Mouse (Mus musculus): ENCODE data around the gene Fgl2. TPM values are rescaled to one million over a fixed set of nuclear protein-coding genes. Genes with fewer than 3 reads are reported as not detected.

The Fgl2 gene
- total and polyA plus RNA-seq, 3 experiments, result 0.41 to 10.4 (median 0.59) TPM

DNA sequence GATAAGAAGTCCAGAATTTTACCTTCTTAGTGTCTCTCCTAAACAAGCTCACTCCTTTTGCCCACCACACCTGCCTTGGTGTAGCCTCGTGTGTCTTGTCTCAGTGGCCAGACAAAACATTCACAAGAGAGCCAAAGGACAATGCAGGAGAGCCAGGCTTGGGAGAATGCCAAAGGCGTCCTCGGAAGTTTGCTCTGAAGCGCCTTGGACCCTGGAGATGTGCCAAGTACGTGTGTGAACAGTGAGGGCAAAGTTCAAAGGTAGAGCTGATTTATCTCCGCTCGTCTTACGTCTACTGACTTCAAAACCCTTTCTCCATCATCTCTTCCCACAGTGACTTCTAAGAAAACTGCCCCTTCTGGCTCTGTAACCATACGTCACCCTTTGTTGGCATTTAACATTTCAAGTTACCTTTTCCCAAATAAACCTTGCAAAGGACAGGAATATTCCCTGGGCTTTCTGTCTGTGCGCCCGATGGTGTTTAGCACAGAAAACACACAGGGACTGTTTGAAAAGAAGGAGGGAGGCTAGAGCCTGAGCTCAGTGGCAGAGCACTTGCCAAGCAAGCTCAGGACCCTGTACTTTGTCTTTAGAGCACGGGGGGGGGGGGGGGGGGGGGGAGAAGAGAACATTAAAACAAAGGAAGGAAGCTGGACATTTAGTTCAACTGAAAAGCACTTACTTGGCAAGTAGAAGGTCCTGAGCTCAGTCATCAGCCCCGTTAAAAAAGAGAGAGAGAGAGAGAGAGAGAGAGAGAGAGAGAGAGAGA is 19.4 kb downstream of the Fgl2 start:
- in situ Hi-C loops (cut with MboI; ENCODE audit: low pct_ligation_motif_present, low pct_unique_long_range_greater_than_20kb, low sequenced_read_pairs), result no loop called here
- no peaks in the 10 kb centered on the region for H3K36me3 ChIP-seq (replicated peaks in 1 of 2; ENCODE audit: control insufficient read depth in 1 of 2, insufficient read depth in 1 of 2, low read length in 1 of 2)
- no peak for TF ChIP-seq USF2 (conservative IDR thresholded peaks at IDR 0.05; ENCODE audit: low read depth, low read length)
- TF ChIP-seq NELFE (IDR thresholded peaks at IDR 0.05; ENCODE audit: low read depth, low read length), result no peak
- TF ChIP-seq TCF12 (IDR thresholded peaks at IDR 0.05; ENCODE audit: low read depth, low read length), result no peak
- no peak for TF ChIP-seq MAZ (IDR thresholded peaks at IDR 0.05; ENCODE audit: low read depth, low read length)
- TF ChIP-seq E2F4 (IDR thresholded peaks at IDR 0.05; ENCODE audit: insufficient replicate concordance, low read depth, low read length), result no peak
- TF ChIP-seq MYC (IDR thresholded peaks at IDR 0.05; ENCODE audit: low read depth, low read length), result no peak
- no peak for TF ChIP-seq KAT2A (IDR thresholded peaks at IDR 0.05; ENCODE audit: insufficient replicate concordance, low read length)
- no peak for TF ChIP-seq RAD21 (IDR thresholded peaks at IDR 0.05; ENCODE audit: low read depth, low read length)
- no peak for TF ChIP-seq ETS1 (conservative IDR thresholded peaks at IDR 0.05; ENCODE audit: low read depth, low read length)
- no peak for TF ChIP-seq IRF4 (IDR thresholded peaks at IDR 0.05; ENCODE audit: low read depth, low read length)
- no peak for TF ChIP-seq USF1 (IDR thresholded peaks at IDR 0.05; ENCODE audit: low read depth, low read length)
- no peak for TF ChIP-seq JUND (conservative IDR thresholded peaks at IDR 0.05; ENCODE audit: low read depth, low read length)
- TF ChIP-seq SIN3A (IDR thresholded peaks at IDR 0.05; ENCODE audit: low read length), result no peak
- no peak for TF ChIP-seq POLR2A (IDR thresholded peaks at IDR 0.05; ENCODE audit: low read depth, low read length)
- no peak for TF ChIP-seq BHLHE40 (IDR thresholded peaks at IDR 0.05; ENCODE audit: low read depth, low read length)
- H3K79me2 ChIP-seq (replicated peaks; ENCODE audit: control insufficient read depth, extremely low read depth, insufficient read depth, poor library complexity, severe bottlenecking), result no peaks in the 10 kb centered on the region
- dilution Hi-C loops (cut with MboI; ENCODE audit: extremely low pct_ligation_motif_present, extremely low pct_unique_long_range_greater_than_20kb, low sequenced_read_pairs), result no loop called here
- H3K4me3 ChIP-seq (replicated peaks in 1 of 3; ENCODE audit: low read depth in 2 of 3, low read length in 2 of 3, poor library complexity in 1 of 3), result no peak overlapping the region
- H3K27ac ChIP-seq (ENCODE audit: insufficient read depth, low read depth), result no peak overlapping the region
- no peaks in the 10 kb centered on the region for H3K27me3 ChIP-seq (replicated peaks)
- no peak overlapping the region for H3K9ac ChIP-seq (ENCODE audit: insufficient read depth, low read depth)
- H3K4me1 ChIP-seq (ENCODE audit: control insufficient read depth in 1 of 2, insufficient read depth in 2 of 2), result peaks cover 4 to 35% of the 10 kb centered on the region in 2 experiments; a peak in 3 of 4 replicates
- no peaks in the 10 kb centered on the region for H3K9me3 ChIP-seq (replicated peaks; ENCODE audit: low read length)
- H3K4me2 ChIP-seq (ENCODE audit: insufficient read depth, low read depth, poor library complexity, severe bottlenecking), result no peak overlapping the region
- no peak for DNase-seq (ENCODE audit: extremely low read depth)

DNA sequence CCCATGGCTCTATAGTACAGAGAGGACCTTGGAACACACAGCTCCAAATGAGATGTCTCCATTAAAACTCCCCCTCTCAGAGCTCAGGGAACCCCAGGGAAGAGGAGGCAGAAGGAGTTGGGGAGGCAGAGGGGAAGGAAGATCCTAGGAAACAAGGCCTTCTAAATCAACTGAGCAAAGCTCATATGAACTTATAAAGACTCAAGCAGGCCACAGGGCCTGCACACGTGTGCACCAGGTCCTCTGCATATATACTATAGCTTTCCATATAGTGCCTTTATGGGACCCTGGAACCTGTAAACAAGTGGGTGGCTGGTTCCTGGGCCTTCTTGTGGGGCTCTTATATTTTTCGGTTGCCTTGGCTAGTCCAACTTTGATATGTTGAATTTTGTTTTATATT is 22.1 kb downstream of the Fgl2 start:
- peaks cover 0 to 13% of the 10 kb centered on the region in 2 experiments; a peak in 3 of 4 replicates for H3K4me1 ChIP-seq (ENCODE audit: control insufficient read depth in 1 of 2, insufficient read depth in 2 of 2)
- TF ChIP-seq MAZ (IDR thresholded peaks at IDR 0.05; ENCODE audit: low read depth, low read length) (no peak), CHD1 (IDR thresholded peaks at IDR 0.05; ENCODE audit: low read depth, low read length) (no peak), MEF2A (IDR thresholded peaks at IDR 0.05; ENCODE audit: borderline replicate concordance, low read depth, low read length) (no peak), POLR2AphosphoS2 (IDR thresholded peaks at IDR 0.05; ENCODE audit: low read depth, low read length) (no peak), ELF1 (IDR thresholded peaks at IDR 0.05; ENCODE audit: low read depth, low read length) (no peak), HCFC1 (IDR thresholded peaks at IDR 0.05; ENCODE audit: low read depth, low read length) (no peak), ZKSCAN1 (IDR thresholded peaks at IDR 0.05; ENCODE audit: borderline replicate concordance, low read depth, low read length) (no peak), IRF4 (IDR thresholded peaks at IDR 0.05; ENCODE audit: low read depth, low read length) (no peak)
- H3K4me3 ChIP-seq (replicated peaks in 1 of 3; ENCODE audit: low read depth in 2 of 3, low read length in 2 of 3, poor library complexity in 1 of 3), result no peak overlapping the region
- no peak for DNase-seq (ENCODE audit: extremely low read depth)
- no peak overlapping the region for H3K4me2 ChIP-seq (ENCODE audit: insufficient read depth, low read depth, poor library complexity, severe bottlenecking)
- no peaks in the 10 kb centered on the region for H3K36me3 ChIP-seq (replicated peaks in 1 of 2; ENCODE audit: control insufficient read depth in 1 of 2, insufficient read depth in 1 of 2, low read length in 1 of 2)
- dilution Hi-C loops (cut with MboI; ENCODE audit: extremely low pct_ligation_motif_present, extremely low pct_unique_long_range_greater_than_20kb, low sequenced_read_pairs), result no loop called here
- H3K79me2 ChIP-seq (replicated peaks; ENCODE audit: control insufficient read depth, extremely low read depth, insufficient read depth, poor library complexity, severe bottlenecking), result no peaks in the 10 kb centered on the region
- in situ Hi-C loops (cut with MboI; ENCODE audit: low pct_ligation_motif_present, low pct_unique_long_range_greater_than_20kb, low sequenced_read_pairs), result no loop called here
- no peaks in the 10 kb centered on the region for H3K27me3 ChIP-seq (replicated peaks)
- H3K27ac ChIP-seq (ENCODE audit: insufficient read depth, low read depth), result no peak overlapping the region
- H3K9ac ChIP-seq (ENCODE audit: insufficient read depth, low read depth), result no peak overlapping the region
- no peaks in the 10 kb centered on the region for H3K9me3 ChIP-seq (replicated peaks; ENCODE audit: low read length)

Measured in CH12.LX (cell line).